Mouse (Mus musculus) layer of hippocampus, adult 11-12 months (tissue): ENCODE results near the gene 1700016D06Rik.

Source experiments
- DNase-seq: peaks from one replicate; pipeline ENCODE4 v3.0.0; 2022; ENCODE audit warnings: low spot score

1700016D06Rik gene

GRCm38 (mm10) chr8:11634331-11635011, 66.4 kb downstream of the 1700016D06Rik start:
- no peak for DNase-seq

DNA sequence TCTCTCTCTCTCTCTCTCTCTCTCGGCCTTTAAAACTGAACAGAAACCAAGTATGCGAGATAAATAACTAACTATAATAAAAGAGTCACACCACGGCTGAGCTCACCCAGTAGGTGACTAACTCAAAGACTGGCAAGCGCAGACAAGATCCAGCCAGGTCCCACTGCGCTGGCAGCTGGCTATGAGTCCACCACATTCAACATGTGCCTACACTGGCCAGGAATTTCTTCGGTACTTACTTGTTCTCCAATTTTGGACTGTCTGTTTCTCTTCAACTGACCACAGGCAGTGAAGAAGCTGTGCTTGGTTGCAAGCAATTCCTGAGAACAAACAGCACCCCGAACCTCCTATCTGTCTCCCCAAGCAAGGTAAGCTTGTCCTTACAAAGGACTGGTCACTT, 67.4 kb downstream of the 1700016D06Rik start:
- DNase-seq = no peak

- DNase-seq = no peak
These were observed 68.5 kb downstream of the 1700016D06Rik start for GRCm38 (mm10) chr8:11632406-11632805.

DNA sequence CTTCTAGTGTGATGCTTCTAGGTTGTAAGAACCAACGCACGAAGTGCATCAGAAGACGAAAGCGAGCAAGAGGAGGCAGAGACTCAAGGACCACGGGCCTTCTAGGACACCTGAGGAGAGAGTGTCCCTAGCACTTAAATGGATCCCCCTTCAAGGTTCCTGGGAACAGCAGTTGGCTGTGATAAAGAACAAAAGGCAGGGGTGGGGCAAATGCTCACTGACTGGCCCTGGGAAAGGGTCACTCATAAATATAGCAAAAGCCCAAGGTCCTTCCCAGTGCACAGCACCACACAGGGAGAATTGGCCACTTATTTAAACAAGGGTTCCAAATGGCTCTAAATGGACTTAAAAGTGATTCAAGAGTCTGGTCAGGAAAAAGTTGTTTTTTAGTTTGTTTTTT, 71.7 kb downstream of the 1700016D06Rik start:
- DNase-seq = no peak

DNA sequence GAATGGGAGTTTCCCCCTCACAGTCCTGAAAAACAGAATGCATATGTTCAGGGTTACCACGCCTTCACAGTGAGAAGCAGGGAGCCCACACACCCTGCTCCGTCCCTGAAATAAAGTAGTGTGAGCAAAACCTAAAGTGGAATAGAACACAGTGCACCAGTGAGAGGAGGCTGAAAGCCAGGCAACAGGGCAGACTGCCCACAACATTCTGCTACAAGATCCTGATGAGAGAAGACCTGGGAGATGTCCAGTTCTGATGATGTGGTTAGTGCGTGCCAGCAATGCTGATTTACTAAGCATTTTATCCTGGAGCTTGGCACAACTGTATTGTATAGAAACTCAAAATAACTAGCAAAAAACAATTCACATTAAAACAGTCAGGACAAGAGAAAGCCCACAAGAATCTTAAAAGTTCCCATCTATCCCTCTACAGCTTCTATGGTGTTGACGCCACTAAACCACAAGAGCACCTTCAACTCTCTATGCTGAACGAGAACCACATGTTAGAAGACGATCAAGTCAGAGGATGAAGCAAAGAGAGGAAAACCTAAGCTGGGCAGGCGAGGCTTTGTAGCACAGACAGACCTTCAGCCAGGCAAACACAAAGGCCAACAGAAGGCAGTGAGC, 72.2 kb downstream of the 1700016D06Rik start:
- DNase-seq = peak; percentile 64

GRCm38 (mm10) chr8:11627717-11628116, 73.1 kb downstream of the 1700016D06Rik start:
- no peak for DNase-seq

GRCm38 (mm10) chr8:11625084-11625483, 75.8 kb downstream of the 1700016D06Rik start:
- no peak for DNase-seq

DNA sequence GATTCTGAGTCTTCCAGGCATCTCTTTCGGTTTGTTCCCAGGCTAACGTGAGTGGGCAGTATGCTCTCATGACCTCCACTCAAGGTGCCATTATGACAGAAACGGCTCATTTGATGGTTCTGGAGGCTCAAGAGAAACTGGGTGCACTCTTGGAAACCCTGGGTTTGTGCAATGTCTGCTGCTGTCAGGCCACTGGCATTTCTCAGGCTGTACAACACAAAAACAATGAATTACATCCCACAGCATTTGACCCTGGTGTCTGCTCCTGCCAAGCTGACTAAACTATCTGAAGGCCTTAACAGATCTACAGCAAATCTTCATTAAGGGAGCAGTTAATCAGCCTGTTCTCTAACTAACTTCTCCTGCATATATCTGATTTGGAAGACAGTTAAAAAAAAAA, 81.8 kb downstream of the 1700016D06Rik start:
- no peak for DNase-seq

- no peak for DNase-seq
These were observed 82.8 kb downstream of the 1700016D06Rik start for GRCm38 (mm10) chr8:11618063-11618462.

DNA sequence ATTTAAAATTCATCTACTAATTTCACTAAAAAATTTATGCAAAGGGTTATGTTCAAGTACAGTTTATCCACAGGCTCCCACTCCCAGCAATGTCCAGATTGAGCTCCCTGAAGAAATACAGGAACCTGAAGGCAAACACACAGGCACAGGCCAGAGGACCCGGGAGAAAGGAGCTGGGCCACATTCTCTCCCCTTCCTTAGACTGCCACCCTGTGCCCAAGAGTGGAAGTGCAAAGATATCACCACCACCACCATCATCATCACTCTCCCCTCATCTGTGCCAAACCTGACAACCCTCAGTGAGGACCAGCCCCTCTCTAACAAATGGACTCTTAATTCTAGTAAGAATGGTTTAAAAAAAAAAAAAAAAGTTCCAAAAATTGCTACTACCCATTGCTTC, 84.6 kb downstream of the 1700016D06Rik start:
- DNase-seq = peak; percentile 51

- no peak for DNase-seq
These were observed 86.6 kb downstream of the 1700016D06Rik start for GRCm38 (mm10) chr8:11614126-11614835.

GRCm38 (mm10) chr8:11608848-11609247, 92.0 kb downstream of the 1700016D06Rik start:
- no peak for DNase-seq
